Mouse (Mus musculus): ENCODE results near the gene Greb1. TPM values are rescaled to one million over a fixed set of nuclear protein-coding genes. Genes with fewer than 3 reads are reported as not detected.

The Greb1 gene
- total and polyA plus RNA-seq, 3 experiments, result not detected

DNA sequence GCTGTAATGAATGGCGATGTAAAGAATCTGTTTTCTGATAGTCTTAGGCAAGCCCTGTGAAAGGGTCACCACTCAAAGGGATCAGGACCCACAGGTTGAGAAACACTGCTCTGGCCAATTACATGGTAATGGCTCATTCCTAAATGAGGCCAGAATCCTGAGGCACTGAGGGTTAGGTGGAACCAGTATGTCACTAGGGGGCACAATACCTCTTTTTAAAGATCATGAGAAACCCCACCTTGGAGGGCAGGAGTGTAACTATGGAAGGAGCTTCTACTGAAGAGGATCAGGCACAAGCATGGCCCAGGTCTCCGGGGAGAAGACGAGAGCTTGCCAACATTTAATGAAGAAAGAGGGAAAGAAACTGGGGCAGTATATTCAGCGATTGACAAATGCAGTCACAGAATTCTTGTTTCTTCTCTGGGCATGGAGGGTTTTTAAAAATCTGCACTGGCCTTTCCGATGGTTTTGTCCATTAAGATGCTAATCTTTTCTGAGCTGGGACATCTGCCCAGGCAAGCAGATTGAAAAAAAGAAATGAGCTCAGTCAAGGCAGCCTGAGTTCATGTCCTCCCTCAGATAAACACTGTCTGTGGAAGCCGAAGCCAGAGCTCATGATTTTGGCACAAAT, 137.6 kb downstream of the Greb1 start:
- H3K36me3 ChIP-seq (ENCODE audit: control insufficient read depth in 1 of 2, insufficient read depth in 2 of 2, low read length in 2 of 2), result no peaks in the 10 kb centered on the region
- no peaks in the 10 kb centered on the region for H3K4me1 ChIP-seq (ENCODE audit: control insufficient read depth in 1 of 2, insufficient read depth in 2 of 2, low read length in 2 of 2)
- H3K4me3 ChIP-seq (ENCODE audit: control insufficient read depth in 1 of 2, insufficient read depth in 1 of 2, low read depth in 2 of 2, low read length in 2 of 2), result no peak overlapping the region

GRCm38 (mm10) chr12:16661936-16662335, 138.8 kb downstream of the Greb1 start:
- no peak for TF ChIP-seq NRF1 (IDR thresholded peaks at IDR 0.05; ENCODE audit: insufficient read depth, low read depth, low read length, poor library complexity, severe bottlenecking)
- no peak for TF ChIP-seq ELF1 (IDR thresholded peaks at IDR 0.05; ENCODE audit: low read depth, low read length)
- no peak for TF ChIP-seq POLR2AphosphoS2 (IDR thresholded peaks at IDR 0.05; ENCODE audit: low read length)
- TF ChIP-seq SMC3 (IDR thresholded peaks at IDR 0.05; ENCODE audit: low read depth, low read length), result no peak
- TF ChIP-seq POLR2A (IDR thresholded peaks at IDR 0.05; ENCODE audit: control insufficient read depth in 1 of 2, insufficient read depth in 1 of 2, low read depth in 1 of 2, low read length in 2 of 2, poor library complexity in 1 of 2), result no peak
- TF ChIP-seq ZKSCAN1 (IDR thresholded peaks at IDR 0.05; ENCODE audit: low read depth, low read length), result no peak
- no peak for TF ChIP-seq CHD2 (IDR thresholded peaks at IDR 0.05; ENCODE audit: low read length)
- TF ChIP-seq GATA1 (IDR thresholded peaks at IDR 0.05; ENCODE audit: low read depth, low read length), result no peak
- no peak for TF ChIP-seq CTCF (IDR thresholded peaks at IDR 0.05 in 2 of 3, conservative IDR thresholded peaks at IDR 0.05 in 1 of 3; ENCODE audit: control insufficient read depth in 1 of 3, insufficient read depth in 1 of 3, low read depth in 2 of 3, low read length in 3 of 3, poor library complexity in 1 of 3, severe bottlenecking in 1 of 3)
- no peak for TF ChIP-seq TBP (IDR thresholded peaks at IDR 0.05; ENCODE audit: low read depth, low read length)
- no peak for TF ChIP-seq UBTF (IDR thresholded peaks at IDR 0.05; ENCODE audit: borderline replicate concordance, insufficient read depth, low read depth, low read length)
- TF ChIP-seq POLR2AphosphoS5 (IDR thresholded peaks at IDR 0.05; ENCODE audit: borderline replicate concordance, low read depth, low read length), result no peak
- no peak for TF ChIP-seq ZC3H11A (IDR thresholded peaks at IDR 0.05; ENCODE audit: low read depth, low read length)
- TF ChIP-seq CHD1 (IDR thresholded peaks at IDR 0.05; ENCODE audit: low read depth, low read length), result no peak
- TF ChIP-seq TAL1 (IDR thresholded peaks at IDR 0.05; ENCODE audit: low read length), result no peak
- TF ChIP-seq MEF2A (IDR thresholded peaks at IDR 0.05; ENCODE audit: extremely low read depth, insufficient replicate concordance, low read depth, low read length, poor library complexity, severe bottlenecking), result no peak
- no peak for TF ChIP-seq MYB (IDR thresholded peaks at IDR 0.05; ENCODE audit: low read depth, low read length)
- TF ChIP-seq ZMIZ1 (IDR thresholded peaks at IDR 0.05; ENCODE audit: low read depth, low read length), result no peak
- TF ChIP-seq MAX (IDR thresholded peaks at IDR 0.05; ENCODE audit: low read length), result no peak
- no peak for TF ChIP-seq E2F4 (IDR thresholded peaks at IDR 0.05; ENCODE audit: borderline replicate concordance, low read depth, low read length)
- peaks cover 2 to 7% of the 10 kb centered on the region in 2 experiments for H3K27me3 ChIP-seq (ENCODE audit: control insufficient read depth in 1 of 2, insufficient read depth in 2 of 2, low read length in 2 of 2)
- H3K4me1 ChIP-seq (ENCODE audit: control insufficient read depth in 1 of 2, insufficient read depth in 2 of 2, low read length in 2 of 2), result no peaks in the 10 kb centered on the region
- no peaks in the 10 kb centered on the region for H3K79me2 ChIP-seq (ENCODE audit: control insufficient read depth, insufficient read depth, low read length, poor library complexity)
- H3K4me3 ChIP-seq (ENCODE audit: control insufficient read depth in 1 of 2, insufficient read depth in 1 of 2, low read depth in 2 of 2, low read length in 2 of 2), result no peak overlapping the region
- no peak for DNase-seq (ENCODE audit: low read depth, low spot score)
- H3K27ac ChIP-seq (ENCODE audit: control insufficient read depth, low read depth, low read length), result no peak overlapping the region
- H3K36me3 ChIP-seq (ENCODE audit: control insufficient read depth in 1 of 2, insufficient read depth in 2 of 2, low read length in 2 of 2), result no peaks in the 10 kb centered on the region
- H3K9me3 ChIP-seq (replicated peaks; ENCODE audit: insufficient read depth, low read length), result no peaks in the 10 kb centered on the region
- H3K9ac ChIP-seq (ENCODE audit: control insufficient read depth, low read depth, low read length, poor library complexity, severe bottlenecking), result no peak overlapping the region

More for the DNA sequence above, 137.6 kb downstream of the Greb1 start:
- no peak for DNase-seq (ENCODE audit: low read depth, low spot score)
- TF ChIP-seq RAD21 (IDR thresholded peaks at IDR 0.05; ENCODE audit: low read depth, low read length), result no peak
- peak in 1 of 3 experiments; percentile 14; a peak in 1 of 6 replicates for TF ChIP-seq CTCF (IDR thresholded peaks at IDR 0.05 in 2 of 3, conservative IDR thresholded peaks at IDR 0.05 in 1 of 3; ENCODE audit: control insufficient read depth in 1 of 3, insufficient read depth in 1 of 3, low read depth in 2 of 3, low read length in 3 of 3, poor library complexity in 1 of 3, severe bottlenecking in 1 of 3)
- peaks cover 2 to 7% of the 10 kb centered on the region in 2 experiments for H3K27me3 ChIP-seq (ENCODE audit: control insufficient read depth in 1 of 2, insufficient read depth in 2 of 2, low read length in 2 of 2)
- H3K79me2 ChIP-seq (ENCODE audit: control insufficient read depth, insufficient read depth, low read length, poor library complexity), result no peaks in the 10 kb centered on the region
- no peak overlapping the region for H3K9ac ChIP-seq (ENCODE audit: control insufficient read depth, low read depth, low read length, poor library complexity, severe bottlenecking)
- H3K9me3 ChIP-seq (replicated peaks; ENCODE audit: insufficient read depth, low read length), result no peaks in the 10 kb centered on the region
- H3K27ac ChIP-seq (ENCODE audit: control insufficient read depth, low read depth, low read length), result no peak overlapping the region
